Mouse (Mus musculus): Measurements from ENCODE around the gene Yae1d1. TPM values are rescaled to one million over a fixed set of nuclear protein-coding genes. Genes with fewer than 3 reads are reported as not detected.
A peak's percentile ranks its signal among the peaks of the same experiment; 100 is the strongest.

Yae1d1 gene
- 10 to 100 TPM; 21.6 to 23.2 TPM for total RNA-seq (2021)
- long read RNA-seq, experiment 1, full-length matches to known transcripts: 19 of 21 reads
- long read RNA-seq, experiment 1, partial matches to known transcripts: 0 of 21 reads
- long read RNA-seq, experiment 1, other reads (novel, unspliced or antisense): 2 of 21 reads
- long read RNA-seq, experiment 2, full-length matches to known transcripts: 23 of 25 reads
- long read RNA-seq, experiment 2, partial matches to known transcripts: 0 of 25 reads
- long read RNA-seq, experiment 2, other reads (novel, unspliced or antisense): 2 of 25 reads

- Histone ChIP-seq H3K4me3 (peak within 1 kb of the TSS; percentile 93), H3K27ac (peak within 1 kb of the TSS; percentile 87)
- peak; percentile 58 for TF ChIP-seq CTCF (conservative IDR thresholded peaks at IDR 0.05)
- DNase-seq (ENCODE audit: low spot score in 2 of 2): peak; percentile 87 to 95
Measured at GRCm38 (mm10) chr13:17992697-17993514, at the start of gene Yae1d1. TSS of gene Yae1d1 (minus strand) at chr13:17993349.

GRCm38 (mm10) chr13:18038814-18039213 is 45.7 kb upstream of the Yae1d1 start:
- no peak for TF ChIP-seq CTCF (conservative IDR thresholded peaks at IDR 0.05)
- DNase-seq (ENCODE audit: low spot score in 2 of 2): no peak
- Histone ChIP-seq H3K27ac (no peak overlapping the region), H3K4me3 (no peak overlapping the region)

- Histone ChIP-seq H3K27ac (no peak overlapping the region), H3K4me3 (no peak overlapping the region)
- TF ChIP-seq CTCF (conservative IDR thresholded peaks at IDR 0.05): no peak
- no peak for DNase-seq (ENCODE audit: low spot score in 2 of 2)
Measured at GRCm38 (mm10) chr13:18016604-18017003, 23.5 kb upstream of the Yae1d1 start.

- no peak for DNase-seq (ENCODE audit: low spot score in 2 of 2)
- Histone ChIP-seq H3K4me3 (no peak overlapping the region), H3K27ac (no peak overlapping the region)
- no peak for TF ChIP-seq CTCF (conservative IDR thresholded peaks at IDR 0.05)
Measured at GRCm38 (mm10) chr13:18013205-18013604, 20.1 kb upstream of the Yae1d1 start.

GRCm38 (mm10) chr13:18011055-18011454 is 17.9 kb upstream of the Yae1d1 start:
- DNase-seq (ENCODE audit: low spot score in 2 of 2): no peak
- Histone ChIP-seq H3K4me3 (no peak overlapping the region), H3K27ac (no peak overlapping the region)
- no peak for TF ChIP-seq CTCF (conservative IDR thresholded peaks at IDR 0.05)

- no peak for TF ChIP-seq CTCF (conservative IDR thresholded peaks at IDR 0.05)
- DNase-seq (ENCODE audit: low spot score in 2 of 2): no peak
- H3K4me3 ChIP-seq: peak overlapping the region; percentile 93
- peak overlapping the region; percentile 87; the same call in 1 of the 2 replicates for H3K27ac ChIP-seq
Measured at GRCm38 (mm10) chr13:17993515-17993847, 332 bp upstream of the Yae1d1 start.

GRCm38 (mm10) chr13:17992009-17992408 is 1.1 kb downstream of the Yae1d1 start:
- TF ChIP-seq CTCF (conservative IDR thresholded peaks at IDR 0.05): no peak
- DNase-seq (ENCODE audit: low spot score in 2 of 2): no peak
- peak overlapping the region; percentile 93 for H3K4me3 ChIP-seq
- H3K27ac ChIP-seq: no peak overlapping the region

- H3K4me3 ChIP-seq: no peak overlapping the region
- DNase-seq (ENCODE audit: low spot score in 2 of 2): peak; percentile 38 to 69
- TF ChIP-seq CTCF (conservative IDR thresholded peaks at IDR 0.05): peak; percentile 98
- no peak overlapping the region for H3K27ac ChIP-seq
Measured at GRCm38 (mm10) chr13:17983194-17983593, 10.0 kb downstream of the Yae1d1 start.

- DNase-seq (ENCODE audit: low spot score in 2 of 2): no peak
- Histone ChIP-seq H3K27ac (no peak overlapping the region), H3K4me3 (no peak overlapping the region)
- TF ChIP-seq CTCF (conservative IDR thresholded peaks at IDR 0.05): no peak
Measured at GRCm38 (mm10) chr13:17982634-17983033, 10.5 kb downstream of the Yae1d1 start.

GRCm38 (mm10) chr13:17976854-17977739 is 16.1 kb downstream of the Yae1d1 start:
- no peak overlapping the region for H3K4me3 ChIP-seq
- no peak overlapping the region for H3K27ac ChIP-seq
- TF ChIP-seq CTCF (conservative IDR thresholded peaks at IDR 0.05): no peak
- no peak for DNase-seq (ENCODE audit: low spot score in 2 of 2)

GRCm38 (mm10) chr13:17975891-17976290 is 17.3 kb downstream of the Yae1d1 start:
- H3K27ac ChIP-seq: no peak overlapping the region
- no peak for DNase-seq (ENCODE audit: low spot score in 2 of 2)
- H3K4me3 ChIP-seq: no peak overlapping the region
- no peak for TF ChIP-seq CTCF (conservative IDR thresholded peaks at IDR 0.05)

GRCm38 (mm10) chr13:17975457-17975856 is 17.7 kb downstream of the Yae1d1 start:
- no peak for DNase-seq (ENCODE audit: low spot score in 2 of 2)
- H3K4me3 ChIP-seq: no peak overlapping the region
- H3K27ac ChIP-seq: no peak overlapping the region
- no peak for TF ChIP-seq CTCF (conservative IDR thresholded peaks at IDR 0.05)

GRCm38 (mm10) chr13:17974734-17975133 is 18.4 kb downstream of the Yae1d1 start:
- DNase-seq (ENCODE audit: low spot score in 2 of 2): no peak
- no peak overlapping the region for H3K4me3 ChIP-seq
- H3K27ac ChIP-seq: no peak overlapping the region
- TF ChIP-seq CTCF (conservative IDR thresholded peaks at IDR 0.05): no peak
